Mouse (Mus musculus) liver, adult 2 months (tissue): ENCODE results near the gene Sumf1. TPM values are rescaled to one million over a fixed set of nuclear protein-coding genes. Genes with fewer than 3 reads are reported as not detected.

Source experiments
- DNase-seq: peaks from one replicate; pipeline ENCODE4 v3.0.0-alpha.2; 2011; ENCODE audit warnings: low read depth, low spot score; ENCODE audit errors: extremely low read depth
- H3K27ac ChIP-seq: fragments of 200-500 bp; replicated peaks from 2 replicates; pipeline ENCODE4 v1.5.1; 2012; ENCODE audit warnings: low read depth, mild to moderate bottlenecking, control low read depth, inconsistent platforms, low read length; ENCODE audit not compliant: insufficient read depth
- H3K27me3 ChIP-seq: fragments of 200-500 bp; 2 replicates; pipeline ENCODE4 v1.6.1; 2012; ENCODE audit warnings: mild to moderate bottlenecking, moderate library complexity, low read length, inconsistent platforms; ENCODE audit not compliant: control insufficient read depth, insufficient read depth
- H3K36me3 ChIP-seq: fragments of 200-500 bp; 2 replicates; pipeline ENCODE4 v1.6.1; 2012; ENCODE audit warnings: low read length, inconsistent platforms; ENCODE audit not compliant: control insufficient read depth, insufficient read depth
- H3K4me1 ChIP-seq: fragments of 200-500 bp; 2 replicates; pipeline ENCODE4 v1.6.1; 2011; ENCODE audit warnings: low read length; ENCODE audit not compliant: control insufficient read depth, insufficient read depth
- H3K4me3 ChIP-seq: fragments of 200-500 bp; 2 replicates; pipeline ENCODE4 v1.5.1; 2011; ENCODE audit warnings: low read depth, mild to moderate bottlenecking, control low read depth, low read length, moderate library complexity; ENCODE audit not compliant: insufficient read depth
- H3K79me2 ChIP-seq: fragments of 200-500 bp; 2 replicates; pipeline ENCODE4 v1.6.1; 2012; ENCODE audit warnings: inconsistent platforms, mild to moderate bottlenecking, low read length, moderate library complexity; ENCODE audit not compliant: control insufficient read depth, insufficient read depth
- H3K9ac ChIP-seq: fragments of 200-500 bp; 2 replicates; pipeline ENCODE4 v1.6.1; 2012; ENCODE audit warnings: low read depth, mild to moderate bottlenecking, control low read depth, inconsistent platforms, low read length
- CTCF ChIP-seq: fragments of 200-500 bp; IDR thresholded peaks from 2 replicates; pipeline ENCODE4 v1.5.1; 2011; ENCODE audit warnings: low read depth, low read length, control low read depth
- POLR2A ChIP-seq: fragments of 200-500 bp; IDR thresholded peaks from 2 replicates; pipeline ENCODE4 v1.6.1; 2011; ENCODE audit warnings: low read length, control low read depth; ENCODE audit not compliant: insufficient read depth; ENCODE audit errors: extremely low read depth
- WGBS: fragments of 180-500 bp; shearing (Covaris S2); methylation state at CpG from one replicate; pipeline ENCODE4 v1.1.7; 2018; 5-methylcytosine and 5-hydroxymethylcytosine counted together
- polyA plus RNA-seq: library from polyadenylated mRNA; depleted of rRNA; stranded (reverse); fragments of >200 nt; gene quantifications from 2 replicates; pipeline ENCODE4 v1.2.3, GENCODE M21; 2012
- total RNA-seq: library from RNA; depleted of rRNA; stranded (reverse); fragments of >200 nt; gene quantifications from 2 replicates; pipeline ENCODE4 v1.2.3, GENCODE M21; 2014

The Sumf1 gene
- total and polyA plus RNA-seq, 2 experiments: 20.5 to 23.3 TPM

- H3K4me3 ChIP-seq: peak overlapping the region; percentile 75; the same call in 1 of the 2 replicates
- DNase-seq: no peak
- peaks cover 4% of the 10 kb centered on the region for H3K4me1 ChIP-seq
- TF ChIP-seq POLR2A: no peak
- no peak for TF ChIP-seq CTCF
- no peaks in the 10 kb centered on the region for H3K36me3 ChIP-seq
- H3K9ac ChIP-seq: no peak overlapping the region
- H3K27me3 ChIP-seq: no peaks in the 10 kb centered on the region
- 15% methylated on average over 4 of the region's 4 CpGs for WGBS
- H3K27ac ChIP-seq: no peak overlapping the region
- peaks cover 6% of the 10 kb centered on the region; the same call in 1 of the 2 replicates for H3K79me2 ChIP-seq
These were observed 265 bp upstream of the Sumf1 start for GRCm38 (mm10) chr6:108185685-108186009.

DNA sequence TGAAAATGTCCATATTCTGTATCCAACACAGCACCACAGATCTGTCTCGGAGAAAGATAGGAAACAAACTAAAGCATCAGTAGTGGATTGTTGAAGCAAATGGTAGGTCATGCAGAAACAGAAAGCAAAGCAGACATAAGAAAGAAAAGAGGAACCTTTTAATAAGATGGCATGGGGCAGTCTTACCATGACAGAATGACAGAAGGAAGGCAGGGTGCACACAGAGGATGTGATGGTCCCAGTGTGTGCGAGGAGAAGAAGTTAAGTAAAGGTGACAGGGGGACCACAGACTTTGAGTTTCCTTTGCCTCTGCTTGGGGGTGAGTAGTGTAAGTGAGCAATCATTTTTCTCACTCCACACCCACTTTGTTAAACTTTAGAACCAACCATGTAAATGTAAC lies 6.3 kb downstream of the Sumf1 start:
- no peak for DNase-seq
- Histone ChIP-seq H3K4me1 (no peaks in the 10 kb centered on the region), H3K27me3 (no peaks in the 10 kb centered on the region), H3K9ac (no peak overlapping the region), H3K27ac (no peak overlapping the region), H3K79me2 (peaks cover 2% of the 10 kb centered on the region; the same call in 1 of the 2 replicates), H3K4me3 (no peak overlapping the region), H3K36me3 (peaks cover 8% of the 10 kb centered on the region; the same call in 1 of the 2 replicates)
- TF ChIP-seq CTCF: no peak
- TF ChIP-seq POLR2A: no peak
- 90% methylated on average over 2 of the region's 2 CpGs for WGBS

- 98% methylated on average over 3 of the region's 3 CpGs for WGBS
- Histone ChIP-seq H3K27ac (no peak overlapping the region), H3K4me1 (no peaks in the 10 kb centered on the region), H3K36me3 (peaks cover 24% of the 10 kb centered on the region), H3K27me3 (no peaks in the 10 kb centered on the region), H3K79me2 (no peaks in the 10 kb centered on the region; the same call in 1 of the 2 replicates), H3K9ac (no peak overlapping the region), H3K4me3 (no peak overlapping the region)
- DNase-seq: no peak
- TF ChIP-seq CTCF (no peak), POLR2A (no peak)
These were observed 11.2 kb downstream of the Sumf1 start for GRCm38 (mm10) chr6:108174181-108174580.

GRCm38 (mm10) chr6:108172219-108172618 lies 13.2 kb downstream of the Sumf1 start:
- Histone ChIP-seq H3K4me1 (no peaks in the 10 kb centered on the region), H3K36me3 (peaks cover 28% of the 10 kb centered on the region), H3K9ac (no peak overlapping the region), H3K79me2 (no peaks in the 10 kb centered on the region; the same call in 1 of the 2 replicates), H3K27me3 (no peaks in the 10 kb centered on the region), H3K4me3 (no peak overlapping the region), H3K27ac (no peak overlapping the region)
- WGBS: 100% methylated on average over 1 of the region's 1 CpGs
- no peak for DNase-seq
- TF ChIP-seq CTCF (peak; percentile 17; the same call in 1 of the 2 replicates), POLR2A (no peak)

DNA sequence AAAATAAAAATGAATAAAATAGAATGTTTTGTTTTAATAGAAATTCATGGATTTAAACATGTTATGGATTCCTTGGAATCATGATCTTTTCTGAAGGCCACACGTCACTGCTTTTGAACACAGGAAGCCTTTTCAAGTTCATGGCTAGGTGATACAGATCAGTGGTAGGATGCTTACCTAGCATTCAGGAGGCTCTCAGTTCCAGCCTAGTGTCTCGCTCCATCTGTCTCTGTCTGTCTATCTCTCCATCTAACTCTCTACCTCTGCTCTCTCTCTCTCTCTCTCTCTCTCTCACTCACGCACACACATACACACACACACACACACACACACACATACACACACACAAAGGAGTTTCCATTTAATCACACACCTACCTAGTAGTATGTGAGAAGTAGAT lies 15.9 kb downstream of the Sumf1 start:
- 97% methylated on average over 3 of the region's 3 CpGs for WGBS
- H3K36me3 ChIP-seq: peaks cover 23% of the 10 kb centered on the region

GRCm38 (mm10) chr6:108168723-108169122 lies 16.7 kb downstream of the Sumf1 start:
- Histone ChIP-seq H3K4me1 (peaks cover 10% of the 10 kb centered on the region), H3K36me3 (peaks cover 18% of the 10 kb centered on the region), H3K4me3 (no peak overlapping the region), H3K9ac (no peak overlapping the region), H3K27me3 (no peaks in the 10 kb centered on the region), H3K27ac (no peak overlapping the region), H3K79me2 (no peaks in the 10 kb centered on the region; the same call in 1 of the 2 replicates)
- TF ChIP-seq CTCF (no peak), POLR2A (no peak)
- no peak for DNase-seq
- WGBS: 94% methylated on average over 6 of the region's 6 CpGs

More for the DNA sequence above, 15.9 kb downstream of the Sumf1 start:
- TF ChIP-seq CTCF (no peak), POLR2A (no peak)
- no peak overlapping the region for H3K27ac ChIP-seq
- H3K27me3 ChIP-seq: no peaks in the 10 kb centered on the region
- H3K9ac ChIP-seq: no peak overlapping the region
- peaks cover 5% of the 10 kb centered on the region; the same call in 1 of the 2 replicates for H3K4me1 ChIP-seq
- DNase-seq: no peak
- H3K4me3 ChIP-seq: no peak overlapping the region
- H3K79me2 ChIP-seq: no peaks in the 10 kb centered on the region; the same call in 1 of the 2 replicates
